Mouse (Mus musculus): Measurements from ENCODE around the gene Col8a2.

DNA sequence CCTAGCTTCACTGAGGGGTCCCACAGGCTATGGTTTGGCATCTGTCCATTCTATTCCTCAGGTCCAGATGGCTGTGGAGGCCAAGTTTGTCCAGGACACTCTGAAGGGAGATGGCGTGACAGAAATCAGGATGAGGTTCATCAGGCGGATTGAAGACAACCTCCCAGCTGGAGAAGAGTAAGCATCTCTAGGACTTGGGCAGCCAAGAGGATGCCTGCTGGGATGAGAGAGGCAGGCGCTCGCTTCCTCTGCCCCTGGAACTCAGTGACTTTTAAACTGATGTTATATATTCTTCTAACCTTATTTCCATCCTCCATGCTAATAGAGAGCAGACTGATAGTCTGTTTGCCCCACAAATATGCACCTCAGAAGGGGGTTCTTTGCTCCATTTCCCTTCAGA is 11.5 kb upstream of the Col8a2 start:
- no peak for TF ChIP-seq CTCF (IDR thresholded peaks at IDR 0.05; ENCODE audit: control insufficient read depth, insufficient read depth, insufficient read length)
- TF ChIP-seq CEBPB (IDR thresholded peaks at IDR 0.05; ENCODE audit: low read depth), result no peak
